Mouse (Mus musculus) skeletal muscle tissue, adult 2 months (tissue): ENCODE measurements at regions not wholly inside any gene's neighbourhood (a gene's known extent, or its start where the extent isn't known, plus 50 kb on each side); places are given as distances from the start of the nearest gene placed in this dataset.

ENCODE experiments used
- DNase-seq: peaks from one replicate; pipeline ENCODE4 v3.0.0-alpha.2; 2012; ENCODE audit warnings: low read depth, low spot score

DNA sequence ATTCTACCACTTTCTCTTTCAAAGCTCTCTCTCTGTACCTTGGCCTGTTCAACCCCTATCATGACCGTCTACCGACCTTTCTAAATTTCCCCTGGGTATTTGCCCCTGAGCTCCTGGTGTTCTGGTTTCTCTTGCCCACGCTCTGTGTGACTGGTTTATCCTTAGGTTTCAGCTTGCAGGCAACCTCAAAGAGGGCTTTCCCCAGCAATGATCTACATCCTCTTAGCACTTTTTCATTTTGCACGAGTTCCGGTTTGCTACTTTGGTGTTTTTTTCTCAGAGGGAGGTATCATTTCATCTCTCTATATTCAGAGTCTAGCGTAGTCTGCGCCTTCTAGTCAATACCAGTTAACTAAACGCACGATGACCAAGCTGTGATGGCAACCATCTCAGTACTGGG lies 79.8 kb upstream of the Hmga2 start:
- DNase-seq, result no peak

DNA sequence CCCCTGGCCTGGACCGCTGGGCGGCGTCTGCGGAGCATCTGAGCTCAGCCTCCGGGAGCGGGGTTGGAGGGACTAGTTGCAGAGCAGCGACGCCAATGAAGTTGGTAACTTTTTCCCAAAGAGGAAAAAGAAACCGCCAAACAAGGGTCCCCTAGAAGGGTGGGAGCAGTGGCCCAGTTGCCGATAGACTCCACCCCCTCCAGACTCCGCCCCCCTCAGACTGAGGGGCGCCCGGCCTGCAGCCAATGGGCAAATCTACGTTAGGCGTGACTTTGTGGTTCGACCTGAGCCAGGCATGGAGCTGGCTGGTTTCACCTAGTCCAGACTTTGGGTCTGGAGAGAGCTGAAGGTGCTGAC lies 76.8 kb upstream of the Hmga2 start:
- DNase-seq, result no peak

DNA sequence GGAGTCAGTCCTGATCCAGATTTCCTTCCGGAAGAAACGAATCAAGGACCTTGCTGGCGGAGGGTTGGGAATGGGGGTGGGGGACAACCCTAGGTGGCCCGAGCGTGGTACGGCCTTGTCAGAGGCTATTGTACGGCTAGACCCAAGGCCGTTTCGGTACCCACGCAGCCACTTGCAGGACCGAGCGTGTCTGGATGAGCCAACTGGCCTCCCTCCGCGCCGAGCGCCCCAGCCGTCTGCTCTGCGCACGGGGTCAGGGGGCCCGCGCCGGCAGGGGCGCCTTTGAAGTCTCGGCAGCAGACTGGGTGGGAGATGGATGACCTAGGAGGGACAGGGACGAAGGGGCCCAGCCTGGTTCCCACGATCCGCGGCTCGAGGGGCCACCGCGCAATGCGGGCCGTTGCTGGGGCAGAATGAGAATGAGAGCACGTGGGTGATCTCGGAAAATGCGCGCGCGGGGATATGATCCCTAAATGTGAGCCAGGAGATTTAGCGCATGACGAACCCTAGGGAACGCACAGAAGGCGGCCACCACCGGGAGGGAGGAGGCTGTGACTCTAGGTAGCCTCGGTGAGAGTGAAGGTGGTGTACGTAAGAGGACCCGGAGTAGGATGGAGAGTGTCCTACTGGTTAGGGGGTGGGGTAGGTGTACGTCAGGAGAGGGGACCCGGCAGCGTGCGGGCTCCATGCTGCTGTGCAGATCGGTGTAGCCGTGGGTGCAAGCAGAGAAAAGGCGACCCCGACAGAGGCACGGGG lies 76.2 kb upstream of the Hmga2 start:
- DNase-seq, result no peak

DNA sequence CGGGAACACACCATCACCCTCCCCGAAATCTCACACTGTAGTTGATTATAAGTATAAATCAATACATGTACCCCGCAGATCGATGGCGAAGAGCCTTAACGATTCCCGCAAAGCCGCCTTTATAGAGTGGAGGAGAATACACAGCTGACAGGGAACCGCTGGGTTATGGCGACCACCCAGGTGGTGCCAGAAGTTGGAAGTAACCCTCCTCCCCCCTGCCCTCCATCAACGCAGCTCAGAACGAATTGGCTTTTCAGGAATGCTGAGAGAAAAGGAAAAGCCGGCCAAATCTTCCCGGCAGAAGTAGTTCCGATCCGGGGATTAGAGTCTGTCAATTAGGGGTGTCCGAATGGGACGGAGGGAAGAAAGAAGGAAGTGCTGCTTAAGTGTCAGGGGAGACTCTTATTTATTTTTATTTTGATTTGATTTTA lies 75.6 kb upstream of the Hmga2 start:
- no peak for DNase-seq

DNA sequence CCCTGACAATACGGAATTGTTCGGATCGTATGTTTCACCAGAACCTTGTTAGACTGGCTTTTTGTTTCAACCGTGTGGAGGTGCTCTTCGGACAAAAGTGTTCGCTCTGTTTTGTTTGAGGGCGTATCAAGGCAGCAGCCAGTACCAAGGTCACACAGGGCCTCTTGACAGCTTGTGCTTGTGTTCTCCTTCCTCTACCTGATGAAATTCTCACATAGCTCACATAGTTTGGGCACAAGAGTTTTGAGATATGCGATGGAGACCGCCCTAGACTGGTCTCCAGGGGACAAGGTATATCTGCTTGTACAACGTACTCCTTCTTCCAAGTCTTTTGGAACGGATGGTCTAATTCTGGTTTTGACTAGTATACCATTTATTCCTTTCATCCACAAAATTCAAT lies 70.9 kb upstream of the Hmga2 start:
- DNase-seq, result no peak

DNA sequence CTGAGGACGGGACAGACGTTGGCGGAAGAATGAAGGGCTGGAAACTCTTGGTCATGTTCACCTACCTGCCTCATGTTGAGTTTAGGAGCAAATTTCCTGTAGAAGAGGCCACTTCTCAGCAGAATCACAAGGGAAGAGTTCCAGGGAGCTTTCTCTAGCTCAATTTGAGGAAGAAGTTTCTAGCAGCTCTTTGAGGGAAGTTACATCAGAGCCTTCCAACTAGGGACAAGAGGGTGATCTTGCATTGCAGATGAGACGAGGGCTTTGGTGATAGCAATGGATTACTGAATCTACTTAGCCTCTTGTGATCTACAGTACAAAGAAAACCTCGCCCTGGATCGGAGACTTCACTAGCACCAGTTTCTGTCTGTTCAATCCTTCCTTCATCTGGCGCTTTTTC lies 65.3 kb upstream of the Hmga2 start:
- no peak for DNase-seq

DNA sequence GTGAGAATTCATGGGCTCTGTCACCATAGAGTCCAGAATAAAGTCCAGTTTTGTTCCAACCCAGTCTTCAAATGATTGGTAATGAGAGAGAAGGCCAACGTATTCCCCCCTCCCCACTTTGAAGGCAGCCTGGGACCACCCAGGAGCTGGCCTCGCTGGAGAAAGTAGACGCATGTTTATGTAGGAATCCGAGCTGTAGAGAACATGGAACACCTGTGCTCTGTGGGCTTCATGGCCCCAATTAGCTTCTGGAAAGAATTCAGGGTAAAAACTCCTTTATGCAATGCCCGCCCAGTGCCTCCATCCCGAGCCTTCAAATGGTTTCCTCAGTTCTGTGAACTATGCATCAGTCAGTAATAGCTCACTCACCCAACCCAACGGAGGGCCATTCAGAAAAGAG lies 62.3 kb upstream of the Hmga2 start:
- DNase-seq, result no peak

DNA sequence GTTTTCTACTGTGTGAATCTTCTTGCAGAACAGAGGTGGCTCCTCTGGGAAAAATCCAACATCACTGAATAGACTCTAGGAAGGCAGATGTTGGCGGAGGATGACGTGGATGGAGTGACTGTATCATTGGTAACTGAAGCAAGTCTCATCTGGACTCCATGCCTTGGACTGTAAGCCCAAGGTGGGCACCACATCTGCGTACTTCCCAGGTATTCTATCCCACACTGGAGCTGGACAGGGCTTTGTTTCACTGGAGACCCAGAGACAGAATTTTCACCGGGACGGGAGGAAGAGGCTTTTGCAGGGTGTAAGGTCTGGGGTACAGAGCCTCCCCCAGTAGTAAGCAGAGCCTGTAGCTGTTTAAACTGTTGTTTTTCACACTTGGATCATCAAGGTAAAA lies 52.1 kb upstream of the Hmga2 start:
- DNase-seq, result no peak

DNA sequence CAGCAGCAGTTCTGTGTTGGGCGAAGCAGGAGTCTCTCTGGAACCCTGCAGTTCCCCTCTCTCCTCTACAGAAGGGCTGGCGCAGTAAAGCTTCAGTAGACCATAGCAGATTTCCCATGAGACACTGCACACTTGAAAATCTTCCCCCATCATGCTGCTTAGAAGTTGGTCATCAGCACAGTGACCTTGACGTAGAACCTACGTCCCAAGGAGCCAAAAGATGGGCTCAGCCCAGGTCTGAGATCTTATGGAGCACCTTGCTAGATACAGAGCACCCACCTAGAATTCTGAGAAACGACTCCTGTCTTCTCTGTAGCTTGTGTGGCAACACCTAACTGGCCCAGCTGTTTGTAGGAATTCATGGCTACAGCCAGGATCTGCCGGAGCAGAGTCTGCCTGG lies 51.7 kb upstream of the Hmga2 start:
- DNase-seq, result no peak

DNA sequence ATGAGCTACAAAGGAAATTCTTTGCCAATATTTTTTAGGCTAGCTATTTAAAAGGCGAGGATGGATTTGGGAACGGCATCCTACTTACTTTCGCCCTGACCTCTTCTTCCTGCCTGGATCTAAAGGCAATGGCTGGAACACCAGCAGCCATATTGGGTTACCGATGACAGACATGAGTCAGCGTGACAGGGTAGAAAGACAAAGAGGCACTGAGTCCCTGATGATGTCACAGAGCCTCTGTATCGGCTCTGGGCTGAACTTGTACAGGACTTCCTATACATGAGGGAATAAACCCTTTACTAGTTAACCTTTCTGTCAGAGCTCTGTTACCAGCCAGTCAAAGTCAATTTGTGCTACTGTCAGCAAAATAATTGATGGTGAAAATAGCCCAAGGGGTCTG lies 50.7 kb upstream of the Hmga2 start:
- no peak for DNase-seq
